13 mouse cellular contexts compared by ENCODE assay signal in the genomic region with DNA sequence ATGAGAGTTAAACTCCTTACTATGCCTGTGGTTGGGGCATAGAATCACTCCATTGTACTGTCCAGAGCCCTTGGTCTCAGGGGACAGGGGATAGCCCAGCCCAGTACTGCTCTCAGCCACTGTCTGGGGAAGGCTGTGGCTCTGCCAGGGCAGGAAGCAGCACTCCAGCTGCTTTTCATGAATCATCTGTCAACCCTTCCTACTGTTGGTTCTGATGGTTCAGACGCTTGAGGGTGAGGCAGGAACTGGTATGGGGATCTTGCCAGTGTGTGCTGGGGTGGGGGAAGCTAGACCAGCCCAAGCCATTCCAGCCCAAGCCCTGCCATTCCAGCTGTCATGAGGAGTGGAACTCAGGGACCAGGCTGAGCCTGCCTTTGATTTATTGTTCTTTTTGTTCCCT.
DNase-seq lines count a peak whose midpoint lies in the region; ATAC-seq and TF ChIP-seq lines count a peak whose summit lies in the region.
"Had no signal": no experiment of that assay in that cellular context is flagged by ENCODE, and none has a peak within 500 bp of the region (broad histone marks: within the 10 kb centered on the region; RNA-seq: fewer than 3 reads in every experiment).

No protein-coding gene starts in this region.

- H3K36me3 ChIP-seq in midbrain, embryonic 10.5 days, result no peaks in the 10 kb centered on the region
- no peaks in the 10 kb centered on the region for H3K36me3 ChIP-seq in midbrain, embryonic 16.5 days (ENCODE audit: control insufficient read depth, insufficient read depth, low read length)
- H3K36me3 ChIP-seq in kidney, embryonic 15.5 days, result no peaks in the 10 kb centered on the region
- no peaks in the 10 kb centered on the region for H3K36me3 ChIP-seq in myocyte (ENCODE audit: control insufficient read depth, insufficient read depth)
- H3K36me3 ChIP-seq in forebrain, embryonic 14.5 days (ENCODE audit: control insufficient read depth, insufficient read depth, low read length), result no peaks in the 10 kb centered on the region
- H3K36me3 ChIP-seq in midbrain, postnatal 0 days (ENCODE audit: insufficient read depth, low read length), result no peaks in the 10 kb centered on the region
- H3K36me3 ChIP-seq: hindbrain, embryonic 12.5 days had no signal

- no peak overlapping the region for H3K4me2 ChIP-seq in midbrain, embryonic 16.5 days (ENCODE audit: low read length)
- no peak overlapping the region for H3K4me2 ChIP-seq in kidney, embryonic 15.5 days
- H3K4me2 ChIP-seq in myocyte (ENCODE audit: low read depth), result peak overlapping the region; percentile 49
- no peak overlapping the region for H3K4me2 ChIP-seq in forebrain, embryonic 14.5 days (ENCODE audit: low read length)
- H3K4me2 ChIP-seq in midbrain, postnatal 0 days (ENCODE audit: low read depth, low read length, poor library complexity, severe bottlenecking), result no peak overlapping the region
- H3K4me2 ChIP-seq: hindbrain, embryonic 12.5 days; liver, embryonic 11.5 days had no signal

- WGBS in midbrain, embryonic 10.5 days, result 54% methylated on average over 1 of the region's 1 CpGs
- WGBS in midbrain, embryonic 16.5 days, result 50% methylated on average over 1 of the region's 1 CpGs
- WGBS in kidney, embryonic 15.5 days, result 33% methylated on average over 1 of the region's 1 CpGs
- WGBS in forebrain, embryonic 14.5 days, result 71% methylated on average over 1 of the region's 1 CpGs
- WGBS in midbrain, postnatal 0 days, result 69% methylated on average over 1 of the region's 1 CpGs

- no peak overlapping the region for H3ac ChIP-seq in myocyte (ENCODE audit: control insufficient read depth, insufficient read length)

- peak; percentile 20 for DNase-seq in adrenal gland, postnatal 14 days
- no peak for DNase-seq in adrenal gland, postnatal 10 days
- DNase-seq in midbrain, embryonic 10.5 days (ENCODE audit: low spot score), result no peak
- DNase-seq in forebrain, embryonic 14.5 days (ENCODE audit: low spot score), result no peak
- DNase-seq in midbrain, postnatal 0 days (ENCODE audit: low spot score), result no peak
- DNase-seq: gastrocnemius, postnatal 36 days; right cerebral cortex, postnatal 25 days had no signal

- 0 out of 2 replicates have a peak overlapping the region, but pooled peaks have one; percentile 17 for H3K27ac ChIP-seq in midbrain, embryonic 10.5 days (replicated peaks)
- H3K27ac ChIP-seq in midbrain, embryonic 16.5 days (ENCODE audit: low read length), result no peak overlapping the region
- no peak overlapping the region for H3K27ac ChIP-seq in kidney, embryonic 15.5 days
- no peak overlapping the region for H3K27ac ChIP-seq in forebrain, embryonic 14.5 days (ENCODE audit: low read depth, low read length)
- no peak overlapping the region for H3K27ac ChIP-seq in midbrain, postnatal 0 days (ENCODE audit: low read depth, low read length)
- H3K27ac ChIP-seq: hindbrain, embryonic 12.5 days had no signal

- H3K9me3 ChIP-seq in midbrain, embryonic 10.5 days (replicated peaks), result no peaks in the 10 kb centered on the region
- H3K9me3 ChIP-seq in midbrain, embryonic 16.5 days (replicated peaks; ENCODE audit: control insufficient read depth, low read length, poor library complexity, severe bottlenecking), result no peaks in the 10 kb centered on the region
- no peaks in the 10 kb centered on the region for H3K9me3 ChIP-seq in kidney, embryonic 15.5 days (replicated peaks)
- H3K9me3 ChIP-seq in forebrain, embryonic 14.5 days (replicated peaks; ENCODE audit: control insufficient read depth, low read length), result no peaks in the 10 kb centered on the region
- no peaks in the 10 kb centered on the region for H3K9me3 ChIP-seq in midbrain, postnatal 0 days (ENCODE audit: low read length)
- H3K9me3 ChIP-seq: hindbrain, embryonic 12.5 days had no signal

- TF ChIP-seq POLR2A in myocyte (IDR thresholded peaks at IDR 0.05; ENCODE audit: insufficient read length, low read depth), result no peak

- H3K4me1 ChIP-seq in midbrain, embryonic 10.5 days, result peaks cover 21% of the 10 kb centered on the region; the same call in 1 of the 2 replicates
- peaks cover 18% of the 10 kb centered on the region for H3K4me1 ChIP-seq in midbrain, embryonic 16.5 days (ENCODE audit: control insufficient read depth, insufficient read depth, low read length)
- no peaks in the 10 kb centered on the region for H3K4me1 ChIP-seq in kidney, embryonic 15.5 days
- peaks cover 2% of the 10 kb centered on the region; the same call in 1 of the 2 replicates for H3K4me1 ChIP-seq in forebrain, embryonic 14.5 days (ENCODE audit: control insufficient read depth, insufficient read depth, low read length)
- H3K4me1 ChIP-seq in midbrain, postnatal 0 days (ENCODE audit: insufficient read depth, low read length), result peaks cover 14% of the 10 kb centered on the region; the same call in 1 of the 2 replicates

- H3K9ac ChIP-seq in midbrain, embryonic 16.5 days (ENCODE audit: low read depth, low read length), result no peak overlapping the region
- no peak overlapping the region for H3K9ac ChIP-seq in kidney, embryonic 15.5 days
- no peak overlapping the region for H3K9ac ChIP-seq in forebrain, embryonic 14.5 days (ENCODE audit: low read length)
- no peak overlapping the region for H3K9ac ChIP-seq in midbrain, postnatal 0 days (replicated peaks; ENCODE audit: low read length, poor library complexity, severe bottlenecking)
- H3K9ac ChIP-seq: hindbrain, embryonic 12.5 days had no signal

- no peaks in the 10 kb centered on the region for H3K27me3 ChIP-seq in midbrain, embryonic 10.5 days (ENCODE audit: low read depth, poor library complexity, severe bottlenecking)
- H3K27me3 ChIP-seq in midbrain, embryonic 16.5 days (ENCODE audit: control insufficient read depth, insufficient read depth, low read depth, low read length), result no peaks in the 10 kb centered on the region
- H3K27me3 ChIP-seq in kidney, embryonic 15.5 days, result no peaks in the 10 kb centered on the region
- H3K27me3 ChIP-seq in myocyte (ENCODE audit: control insufficient read depth, insufficient read depth, insufficient read length), result peaks cover 31% of the 10 kb centered on the region
- H3K27me3 ChIP-seq in forebrain, embryonic 14.5 days (replicated peaks; ENCODE audit: control insufficient read depth, insufficient read depth, low read length), result no peaks in the 10 kb centered on the region
- no peaks in the 10 kb centered on the region for H3K27me3 ChIP-seq in midbrain, postnatal 0 days (ENCODE audit: insufficient read depth, low read length)
- H3K27me3 ChIP-seq: hindbrain, embryonic 12.5 days had no signal

- H3K79me2 ChIP-seq in myocyte (ENCODE audit: control insufficient read depth, insufficient read depth), result no peaks in the 10 kb centered on the region

- ATAC-seq in midbrain, embryonic 16.5 days, result no peak
- 0 out of 2 replicates have a peak, but pooled peaks have one; percentile 25 for ATAC-seq in kidney, embryonic 15.5 days (replicated peaks; ENCODE audit: low FRiP score)
- ATAC-seq in forebrain, embryonic 14.5 days, result no peak
- no peak for ATAC-seq in midbrain, postnatal 0 days (ENCODE audit: low FRiP score)
- ATAC-seq: forebrain, embryonic 16.5 days had no signal

- no peak overlapping the region for H3K4me3 ChIP-seq in midbrain, embryonic 10.5 days
- no peak overlapping the region for H3K4me3 ChIP-seq in midbrain, embryonic 16.5 days (ENCODE audit: low read depth, low read length)
- no peak overlapping the region for H3K4me3 ChIP-seq in kidney, embryonic 15.5 days (replicated peaks)
- no peak overlapping the region for H3K4me3 ChIP-seq in myocyte
- H3K4me3 ChIP-seq in forebrain, embryonic 14.5 days (ENCODE audit: low read depth, low read length), result no peak overlapping the region
- no peak overlapping the region for H3K4me3 ChIP-seq in midbrain, postnatal 0 days (ENCODE audit: low read depth, low read length)
- H3K4me3 ChIP-seq: hindbrain, embryonic 12.5 days had no signal

- TF ChIP-seq CTCF in midbrain, postnatal 0 days (IDR thresholded peaks at IDR 0.05), result no peak

TF ChIP-seq in myocyte, 11 proteins besides CTCF, POLR2A, EP300 and RAD21:
- TF ChIP-seq POLR2AphosphoS2 (IDR thresholded peaks at IDR 0.05; ENCODE audit: insufficient read length, low read depth), result no peak
- no peak for TF ChIP-seq CEBPB (IDR thresholded peaks at IDR 0.05; ENCODE audit: insufficient read depth, poor library complexity, severe bottlenecking)
- no peak for TF ChIP-seq MYOG (IDR thresholded peaks at IDR 0.05; ENCODE audit: control insufficient read depth in 1 of 3, insufficient read depth in 1 of 3, insufficient read length in 2 of 3, low read depth in 2 of 3)
- TF ChIP-seq REST (IDR thresholded peaks at IDR 0.05; ENCODE audit: insufficient read depth, insufficient read length), result no peak
- TF ChIP-seq SRF (IDR thresholded peaks at IDR 0.05; ENCODE audit: control insufficient read depth, insufficient read length, low read depth), result no peak
- TF ChIP-seq TCF12 (IDR thresholded peaks at IDR 0.05; ENCODE audit: insufficient read depth, poor library complexity, severe bottlenecking), result no peak
- TF ChIP-seq MAX (IDR thresholded peaks at IDR 0.05; ENCODE audit: low read depth), result no peak
- no peak for TF ChIP-seq E2F4 (IDR thresholded peaks at IDR 0.05; ENCODE audit: insufficient read depth)
- no peak for TF ChIP-seq USF1 (IDR thresholded peaks at IDR 0.05; ENCODE audit: low read depth)
- peak in 2 of 3 experiments; percentile 67 to 85 for TF ChIP-seq MYOD1 (IDR thresholded peaks at IDR 0.05; ENCODE audit: control insufficient read depth in 1 of 3, insufficient read length in 2 of 3, low read depth in 2 of 3)
- peak; percentile 57 for TF ChIP-seq TCF3 (IDR thresholded peaks at IDR 0.05; ENCODE audit: insufficient read length, low read depth)
